Mouse (Mus musculus) G1E (cell line): Measurements from ENCODE around the gene Psmc3ip.

ENCODE experiments used
- CTCF ChIP-seq: IDR thresholded peaks from 2 replicates; pipeline ENCODE4 v1.5.1; 2012; ENCODE audit warnings: low read depth, low read length, inconsistent platforms, mixed read lengths
- GATA1 ChIP-seq: IDR thresholded peaks from 2 replicates; pipeline ENCODE4 v1.6.1; 2012; ENCODE audit warnings: borderline replicate concordance, low read length, inconsistent platforms, mixed read lengths
- GATA2 ChIP-seq: IDR thresholded peaks from 2 replicates; pipeline ENCODE4 v1.6.1; 2012; ENCODE audit warnings: low read depth, low read length, inconsistent platforms, borderline replicate concordance
- POLR2AphosphoS5 ChIP-seq: IDR thresholded peaks from 2 replicates; pipeline ENCODE4 v1.6.1; 2012; ENCODE audit warnings: low read depth, low read length, inconsistent platforms; ENCODE audit not compliant: insufficient replicate concordance
- TAL1 ChIP-seq: conservative IDR thresholded peaks from 2 replicates; pipeline ENCODE4 v1.6.1; 2012; ENCODE audit warnings: low read depth, low read length, inconsistent platforms, mixed read lengths

GRCm38 (mm10) chr11:101130056-101130756 lies 35.0 kb upstream of the Psmc3ip start:
- TF ChIP-seq CTCF (no peak), TAL1 (no peak), GATA2 (no peak), POLR2AphosphoS5 (no peak), GATA1 (no peak)
